Mouse (Mus musculus) gastrocnemius, postnatal 25 days (tissue): ENCODE measurements around the gene Hexim2. TPM values are rescaled to one million over a fixed set of nuclear protein-coding genes. Genes with fewer than 3 reads are reported as not detected.

Source experiments
- DNase-seq: peaks from one replicate; pipeline ENCODE4 v3.0.0; 2022
- total RNA-seq, 2 experiments: library from RNA; stranded (reverse); gene quantifications; 1 replicate in 1 of 2; 2 replicates in 1 of 2; pipeline ENCODE4 v1.2.3; 2021

The Hexim2 gene
- total RNA-seq, 2 experiments from 2014 or later, result 1.0 to 1.9 TPM

DNA sequence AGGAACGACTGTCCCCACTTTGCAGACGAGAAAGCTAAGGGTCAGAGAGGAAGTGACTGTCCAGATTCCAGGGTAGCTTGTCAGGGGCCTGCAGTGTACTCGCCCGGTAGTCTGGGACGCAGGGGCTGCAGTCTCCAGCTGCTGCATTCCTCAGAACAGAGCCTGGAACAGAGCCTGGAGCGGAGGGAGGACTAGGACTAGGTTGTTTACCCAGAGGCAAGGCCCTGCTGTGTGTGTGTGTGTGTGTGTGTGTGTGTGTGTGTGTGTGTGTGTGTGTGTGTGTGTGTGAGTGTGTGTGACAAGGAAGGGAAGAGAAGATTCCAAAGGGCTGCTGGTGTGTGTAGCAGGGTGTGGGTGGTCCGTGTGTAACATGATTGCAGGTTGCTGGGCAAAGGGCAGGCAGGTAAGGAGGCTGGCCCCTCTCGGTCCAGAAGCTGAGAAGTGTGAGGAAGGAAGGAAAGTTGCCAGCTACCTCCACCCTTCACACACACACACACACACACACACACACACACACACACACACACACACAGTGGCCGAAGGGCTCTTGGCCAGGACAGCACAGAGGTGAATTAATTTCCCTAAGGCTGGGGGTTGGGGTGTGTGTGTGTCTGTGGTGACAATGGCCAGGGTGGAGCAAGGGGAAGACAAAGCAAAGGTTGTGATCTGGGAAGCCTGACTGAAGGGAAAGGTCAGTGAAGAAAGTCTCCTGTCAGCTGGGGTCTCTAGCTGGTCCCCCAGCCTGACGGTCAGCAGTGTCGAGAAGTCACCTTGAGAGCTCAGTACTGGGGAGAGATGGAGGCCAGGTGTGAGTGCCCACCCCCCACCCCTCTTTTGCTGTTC is 9.1 kb downstream of the Hexim2 start:
- DNase-seq, result peak; percentile 81

DNA sequence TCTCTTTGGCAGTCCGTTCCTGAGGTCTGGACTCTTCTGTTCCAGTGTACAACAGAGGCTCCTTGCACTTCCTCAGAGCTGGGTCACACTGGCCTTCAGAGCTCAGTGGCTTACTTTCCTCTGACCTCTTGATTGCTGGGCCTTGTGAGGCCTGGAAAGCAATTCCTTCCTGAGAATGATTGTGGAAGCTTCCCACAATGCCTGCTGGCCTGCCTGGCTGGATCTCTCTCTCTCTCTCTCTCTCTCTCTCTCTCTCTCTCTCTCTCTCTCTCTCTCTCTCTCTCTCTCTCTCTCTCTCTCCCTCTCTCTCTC is 9.7 kb downstream of the Hexim2 start:
- no peak for DNase-seq

GRCm38 (mm10) chr11:103142441-103143182 is 10.4 kb downstream of the Hexim2 start:
- peak; percentile 71 for DNase-seq

GRCm38 (mm10) chr11:103144309-103145285 is 12.4 kb downstream of the Hexim2 start:
- no peak for DNase-seq

GRCm38 (mm10) chr11:103146386-103146785 is 14.2 kb downstream of the Hexim2 start:
- DNase-seq, result no peak

DNA sequence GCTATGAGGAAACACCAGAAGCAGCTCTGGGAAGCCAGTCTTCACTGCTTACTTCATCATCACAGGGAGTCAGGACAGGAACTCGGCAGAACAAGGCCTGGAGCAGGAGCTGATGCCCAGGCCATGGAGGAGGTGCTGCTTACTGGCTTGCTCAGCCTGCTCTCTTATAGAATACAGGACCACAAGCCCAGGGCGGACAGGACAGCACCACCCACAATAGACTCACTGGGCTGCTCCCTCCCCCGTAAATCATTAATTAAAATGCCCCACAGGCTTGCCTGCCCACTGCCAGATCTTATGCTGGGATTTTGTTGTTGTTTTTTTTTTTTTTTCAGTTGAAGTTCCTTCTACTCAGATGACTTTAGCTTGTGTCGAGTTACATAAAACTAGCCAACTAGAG is 15.5 kb downstream of the Hexim2 start:
- no peak for DNase-seq

GRCm38 (mm10) chr11:103149771-103150170 is 17.5 kb downstream of the Hexim2 start:
- no peak for DNase-seq

- DNase-seq, result peak; percentile 92
These were observed 26.6 kb downstream of the Hexim2 start for GRCm38 (mm10) chr11:103158621-103159478.

- DNase-seq, result no peak
These were observed 28.5 kb downstream of the Hexim2 start for GRCm38 (mm10) chr11:103160738-103161137.

DNA sequence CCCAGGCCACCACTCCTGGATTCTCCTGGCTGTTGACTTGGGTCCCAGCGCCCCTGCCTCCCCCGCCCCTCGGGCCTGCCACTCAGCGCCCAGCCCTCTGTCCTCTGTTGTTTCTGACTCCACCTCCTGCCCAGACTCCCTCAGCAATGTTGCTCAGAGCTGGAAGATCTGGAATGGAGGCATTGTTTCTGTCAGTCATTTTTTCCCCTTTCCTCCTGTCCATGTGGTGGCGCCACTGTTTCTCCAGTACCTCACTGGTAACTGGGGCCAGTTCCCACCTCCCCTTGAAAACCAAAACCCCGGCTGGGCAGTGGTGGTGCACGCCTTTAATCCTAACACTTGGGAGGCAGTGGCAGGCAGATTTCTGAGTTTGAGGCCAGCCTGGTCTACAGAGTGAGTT is 29.2 kb downstream of the Hexim2 start:
- DNase-seq, result no peak

GRCm38 (mm10) chr11:103162132-103162531 is 29.9 kb downstream of the Hexim2 start:
- no peak for DNase-seq

GRCm38 (mm10) chr11:103164391-103164790 is 32.2 kb downstream of the Hexim2 start:
- DNase-seq, result no peak

GRCm38 (mm10) chr11:103168690-103169390 is 36.6 kb downstream of the Hexim2 start:
- peak; percentile 40 for DNase-seq

DNA sequence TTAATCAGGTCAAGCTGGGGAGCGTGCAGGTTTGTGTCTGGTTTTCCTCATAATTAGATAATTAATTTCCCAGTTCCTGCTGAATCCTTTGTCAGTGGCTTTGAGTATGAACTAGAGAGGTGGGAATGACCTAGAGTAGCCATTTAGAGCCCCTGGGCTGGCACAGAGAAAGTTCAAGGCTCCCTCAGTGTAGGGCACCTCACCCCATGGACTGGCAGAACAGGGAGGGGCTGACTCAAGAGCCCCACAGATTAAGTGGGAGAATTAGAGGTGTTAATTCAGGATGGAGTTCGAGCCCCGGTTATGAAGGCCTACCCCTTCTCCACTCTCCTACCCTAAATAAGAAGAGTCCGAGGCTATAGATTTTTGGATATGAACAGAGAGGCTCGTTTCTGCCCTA is 37.4 kb downstream of the Hexim2 start:
- no peak for DNase-seq

- no peak for DNase-seq
These were observed 37.9 kb downstream of the Hexim2 start for GRCm38 (mm10) chr11:103170111-103170493.

DNA sequence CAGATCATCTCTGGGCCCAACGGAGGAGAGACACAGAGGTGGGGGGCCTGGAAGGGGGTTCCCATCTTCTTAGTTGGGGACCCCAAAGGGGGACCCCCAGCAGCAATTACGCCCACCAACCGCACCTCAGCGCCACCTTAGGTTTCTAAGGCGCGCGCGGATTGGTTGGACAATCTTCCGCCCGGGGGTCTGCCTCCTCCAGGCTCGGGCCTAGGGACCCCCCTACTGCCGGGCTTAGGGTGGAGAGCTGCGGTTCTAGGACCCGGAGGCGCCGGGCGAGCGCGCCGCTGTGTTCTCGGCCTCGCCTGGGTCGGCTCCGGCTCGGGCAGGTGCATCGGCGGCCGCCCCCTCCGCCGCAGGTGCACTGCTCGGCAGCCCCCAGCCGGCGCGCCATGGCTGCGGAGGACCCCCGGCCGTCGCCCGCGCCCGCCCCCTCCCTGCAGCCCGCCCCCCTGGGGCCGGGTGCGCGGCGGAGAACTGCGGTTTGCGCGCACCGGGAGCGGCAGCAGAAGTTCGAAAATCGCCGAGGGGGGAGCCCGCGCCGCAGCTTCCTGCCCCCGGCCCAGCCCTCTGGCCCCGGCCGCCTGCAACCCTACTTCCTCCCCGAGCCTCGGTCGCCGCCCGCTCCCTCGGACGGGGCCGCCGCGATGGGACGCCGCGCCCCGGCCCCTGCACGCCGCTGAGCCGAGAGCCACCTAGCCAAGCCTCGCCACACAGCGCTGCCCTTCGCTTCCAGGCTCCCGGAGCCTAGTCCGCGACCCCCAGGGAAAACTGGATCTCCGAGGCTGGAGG is 38.5 kb downstream of the Hexim2 start, which contains the start of gene Fmnl1:
TSS of gene Fmnl1 (plus strand) at position 614 of the 792 bp plus-strand sequence.
- DNase-seq, result peak; percentile 59

DNA sequence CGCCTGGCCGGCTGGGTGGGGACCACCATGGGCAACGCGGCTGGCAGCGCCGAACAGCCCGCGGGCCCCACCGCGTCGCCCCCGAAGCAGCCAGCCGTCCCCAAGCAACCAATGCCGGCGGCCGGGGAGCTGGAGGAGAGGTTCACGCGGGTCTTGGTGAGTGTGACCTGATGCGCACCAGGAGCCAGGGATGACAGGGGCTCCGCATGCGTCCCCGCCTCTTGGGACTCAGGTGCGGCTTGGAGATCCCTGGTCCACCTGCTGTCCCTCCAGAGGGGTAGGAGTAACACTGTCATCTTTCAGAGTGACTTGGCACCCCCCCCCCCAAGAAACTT is 39.0 kb downstream of the Hexim2 start:
- DNase-seq, result no peak

DNA sequence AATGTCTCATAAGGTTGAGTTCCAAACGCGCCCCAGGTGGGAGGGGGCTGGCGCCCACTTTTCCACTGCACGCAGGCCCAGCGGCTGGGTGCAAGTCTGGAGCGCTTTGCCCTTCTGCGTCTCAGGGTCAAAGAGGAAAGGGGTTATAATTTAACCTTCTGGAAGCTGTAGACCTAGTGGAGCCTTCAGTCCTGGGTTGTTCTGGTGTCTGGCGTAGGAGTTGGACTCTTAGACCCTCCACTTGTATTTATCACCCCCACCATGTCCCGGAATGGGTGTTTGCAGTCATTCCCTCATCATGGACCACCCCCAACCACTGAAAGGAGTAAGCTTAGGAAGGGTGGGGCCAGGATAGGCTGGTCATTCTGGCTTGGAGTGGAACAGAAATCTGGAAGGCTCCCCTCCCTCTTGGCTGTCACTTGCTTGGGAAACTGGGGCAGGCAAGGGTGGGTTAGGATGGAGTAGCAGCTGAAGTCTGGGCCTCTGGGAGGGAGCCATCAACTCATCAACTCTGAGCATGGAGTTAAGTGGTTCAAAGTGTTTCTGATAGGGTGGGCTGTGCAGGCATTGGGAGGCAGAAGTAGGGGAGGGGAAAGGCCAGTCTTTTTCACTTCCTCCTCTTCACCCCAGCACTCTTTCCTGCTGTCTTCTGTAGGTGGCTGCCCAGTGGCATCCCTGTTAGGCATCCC is 39.6 kb downstream of the Hexim2 start:
- DNase-seq, result peak; percentile 32

DNA sequence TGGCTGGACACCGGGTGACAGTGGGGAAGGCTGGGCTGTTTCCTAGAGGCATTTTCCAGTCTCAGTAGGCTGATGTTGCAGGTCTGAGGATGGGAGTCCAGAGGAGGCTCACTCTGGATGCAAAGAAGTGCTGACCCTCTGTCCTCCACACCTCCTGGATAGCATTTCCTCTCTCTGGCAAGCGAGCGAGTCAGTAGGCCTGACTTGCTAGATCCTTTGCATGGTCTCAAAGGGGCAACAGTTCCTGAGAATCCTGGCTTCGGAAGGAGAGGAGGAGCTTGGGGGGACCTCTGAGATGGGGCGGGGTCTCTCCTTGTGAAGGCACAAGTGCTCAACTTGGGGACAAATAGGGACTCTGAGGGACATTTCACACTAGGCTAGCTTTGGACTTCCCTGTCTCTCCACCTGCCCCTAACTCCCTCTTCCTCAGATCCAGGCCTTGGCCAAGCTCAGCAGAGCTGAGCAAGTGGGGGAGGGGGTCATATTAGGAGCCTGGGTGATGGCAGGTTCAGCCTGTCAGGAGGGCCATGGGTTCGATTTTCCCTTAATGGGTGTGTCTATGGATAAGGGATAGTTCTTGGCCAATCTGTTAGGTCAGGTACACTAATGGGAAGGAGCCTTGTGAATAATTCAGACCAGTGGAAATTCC is 40.3 kb downstream of the Hexim2 start:
- DNase-seq, result no peak
